Mouse (Mus musculus): ENCODE measurements around the gene Gm45618. TPM values are rescaled to one million over a fixed set of nuclear protein-coding genes. Genes with fewer than 3 reads are reported as not detected.

Gene Gm45618
- total RNA-seq, 2 experiments from 2014 or later, result not detected

DNA sequence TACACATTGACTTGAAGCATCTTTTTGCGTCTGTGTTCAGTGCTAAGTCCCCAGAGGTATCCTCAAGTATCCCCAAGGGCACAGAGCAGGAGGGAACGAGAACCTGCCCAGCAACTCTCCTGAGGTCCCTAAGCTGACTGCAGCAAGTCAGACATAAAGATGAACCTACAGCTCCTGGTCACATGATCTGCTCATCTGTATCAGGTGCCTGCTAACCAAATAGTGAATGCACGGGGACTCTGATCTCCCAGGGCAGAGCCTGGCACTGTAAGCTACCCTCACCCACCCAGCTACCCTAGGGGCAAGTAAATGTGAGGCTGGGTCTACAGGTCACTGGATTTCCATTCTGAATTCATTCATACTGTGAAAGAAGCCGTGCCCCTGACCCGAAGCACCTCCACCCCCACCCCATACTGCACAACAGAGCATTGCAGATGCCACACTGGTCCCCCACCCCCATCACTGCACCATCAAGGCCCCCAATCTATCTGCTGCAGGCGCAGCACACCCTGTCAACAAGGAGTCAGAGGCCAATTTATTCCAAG lies 26.8 kb downstream of the Gm45618 start:
- no peak for DNase-seq

DNA sequence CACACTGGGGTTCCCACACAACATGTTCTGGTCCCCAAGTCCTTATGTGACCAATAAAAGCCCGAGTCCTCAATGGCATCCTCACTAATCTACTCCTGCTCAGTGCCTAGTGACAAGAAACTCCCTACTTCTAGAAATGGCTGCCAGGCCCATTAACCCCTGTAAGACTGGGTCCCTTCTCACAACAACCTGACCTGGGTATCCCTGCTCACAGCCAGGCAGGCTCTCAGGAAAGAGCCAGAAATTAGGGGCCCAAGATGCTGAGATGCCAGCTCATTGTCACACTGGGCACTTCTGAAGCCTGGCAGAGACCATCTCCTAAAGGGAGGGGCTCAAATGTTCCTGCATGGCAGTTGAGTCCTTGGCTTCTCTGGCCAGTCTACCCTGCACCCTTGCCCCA lies 27.5 kb downstream of the Gm45618 start:
- no peak for DNase-seq

DNA sequence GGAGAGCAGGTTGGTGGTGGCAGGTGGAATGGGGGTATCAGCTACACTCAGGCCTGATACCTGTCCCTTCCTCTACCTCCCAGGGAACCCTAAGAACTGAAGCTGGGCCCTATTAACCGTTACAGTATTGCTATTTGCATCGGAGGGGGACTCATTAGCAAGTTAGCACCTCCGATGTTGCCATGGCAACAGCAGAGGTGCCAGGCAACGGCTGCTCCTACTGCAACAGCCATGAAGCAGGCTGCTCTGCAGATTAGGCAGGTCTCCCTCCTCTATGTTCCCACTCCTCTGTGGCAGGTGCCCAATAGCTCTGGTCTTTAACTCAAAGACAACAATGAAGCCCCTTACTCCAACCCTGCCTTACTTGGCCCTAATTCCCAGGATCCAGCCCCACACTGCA lies 28.7 kb downstream of the Gm45618 start:
- DNase-seq, result no peak

DNA sequence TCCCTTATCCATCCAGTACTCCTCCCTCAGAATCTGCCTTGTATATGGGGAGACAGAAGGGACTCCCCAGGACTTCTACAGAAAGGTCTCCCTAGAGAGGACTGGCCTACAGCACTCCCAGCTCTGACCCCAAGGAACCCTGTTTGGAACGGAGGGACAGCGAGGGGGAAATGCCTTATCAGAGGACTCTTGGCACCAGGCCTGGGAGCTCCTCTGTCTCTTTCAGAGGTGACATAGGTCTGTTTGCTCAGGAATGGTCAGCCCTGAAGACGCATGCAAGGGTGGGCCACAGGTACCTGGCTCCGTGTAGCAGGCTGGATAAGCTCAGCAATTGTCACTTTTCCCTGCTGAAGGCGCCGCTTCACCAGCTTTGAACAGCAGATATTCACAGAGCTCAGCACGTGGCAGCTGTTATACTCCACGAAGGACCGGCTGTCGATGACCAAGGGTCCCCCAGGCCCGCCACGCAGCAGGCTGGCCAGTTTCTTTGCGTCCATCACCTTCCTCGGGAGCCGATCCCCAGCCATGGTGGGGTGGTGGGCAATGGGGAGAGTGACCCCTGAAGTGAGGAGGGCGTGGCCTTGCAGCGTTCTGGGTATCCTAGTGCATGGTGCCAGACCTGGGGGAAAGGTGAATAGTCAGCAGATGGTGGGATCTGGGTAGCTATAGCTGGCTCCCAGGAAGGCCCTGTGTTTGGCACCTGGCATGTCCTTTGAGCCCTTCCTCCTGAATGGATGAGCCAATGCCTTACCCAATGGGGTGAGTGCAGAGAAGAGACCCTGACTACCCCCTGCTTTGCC lies 30.7 kb downstream of the Gm45618 start:
- DNase-seq, result no peak

DNA sequence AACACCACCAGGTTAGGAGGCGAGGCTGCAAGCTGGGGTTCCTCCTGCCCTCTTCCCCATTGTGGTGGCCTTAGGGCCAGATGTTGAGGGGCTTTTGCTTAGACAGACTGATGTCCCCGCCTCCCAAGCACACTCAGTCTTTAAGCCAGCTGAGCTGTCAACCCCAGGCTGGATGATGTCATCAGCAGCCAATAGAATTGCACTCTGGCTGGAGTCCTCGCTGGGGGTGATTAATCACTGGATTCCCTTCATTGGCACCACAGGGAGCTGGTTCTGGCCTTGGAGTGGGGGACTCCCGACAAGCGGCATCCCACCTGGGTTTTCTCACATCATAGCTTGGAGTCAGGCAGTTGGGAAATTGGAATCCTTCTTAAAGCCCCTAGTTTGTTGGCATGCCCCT lies 31.6 kb downstream of the Gm45618 start:
- no peak for DNase-seq

DNA sequence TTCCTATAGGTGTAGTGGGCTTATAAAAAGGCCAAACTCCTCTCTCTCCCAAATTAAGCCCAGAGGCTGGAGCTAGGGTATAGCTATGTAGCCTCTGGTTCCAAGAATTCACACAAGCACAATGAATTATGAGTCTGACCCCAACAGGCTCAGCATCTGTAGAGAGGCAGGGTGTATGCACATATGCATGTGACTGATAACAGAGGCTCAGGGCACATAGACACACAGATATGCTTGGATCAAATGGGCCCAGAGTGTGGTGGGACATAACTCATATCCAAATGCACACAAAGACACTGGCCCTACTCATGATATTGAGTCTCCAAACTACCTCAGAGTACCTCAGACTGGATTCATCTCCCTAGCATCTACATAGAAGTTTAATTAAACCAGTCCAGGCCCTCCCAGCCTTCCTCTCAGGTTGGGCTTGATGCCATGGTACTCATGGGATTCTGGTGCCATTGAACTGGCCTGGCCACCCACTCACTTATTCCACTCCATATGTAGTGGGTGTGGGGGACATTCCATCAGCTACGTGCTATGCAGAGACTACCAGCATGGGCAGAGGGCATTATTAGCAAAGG lies 33.4 kb downstream of the Gm45618 start:
- no peak for DNase-seq

DNA sequence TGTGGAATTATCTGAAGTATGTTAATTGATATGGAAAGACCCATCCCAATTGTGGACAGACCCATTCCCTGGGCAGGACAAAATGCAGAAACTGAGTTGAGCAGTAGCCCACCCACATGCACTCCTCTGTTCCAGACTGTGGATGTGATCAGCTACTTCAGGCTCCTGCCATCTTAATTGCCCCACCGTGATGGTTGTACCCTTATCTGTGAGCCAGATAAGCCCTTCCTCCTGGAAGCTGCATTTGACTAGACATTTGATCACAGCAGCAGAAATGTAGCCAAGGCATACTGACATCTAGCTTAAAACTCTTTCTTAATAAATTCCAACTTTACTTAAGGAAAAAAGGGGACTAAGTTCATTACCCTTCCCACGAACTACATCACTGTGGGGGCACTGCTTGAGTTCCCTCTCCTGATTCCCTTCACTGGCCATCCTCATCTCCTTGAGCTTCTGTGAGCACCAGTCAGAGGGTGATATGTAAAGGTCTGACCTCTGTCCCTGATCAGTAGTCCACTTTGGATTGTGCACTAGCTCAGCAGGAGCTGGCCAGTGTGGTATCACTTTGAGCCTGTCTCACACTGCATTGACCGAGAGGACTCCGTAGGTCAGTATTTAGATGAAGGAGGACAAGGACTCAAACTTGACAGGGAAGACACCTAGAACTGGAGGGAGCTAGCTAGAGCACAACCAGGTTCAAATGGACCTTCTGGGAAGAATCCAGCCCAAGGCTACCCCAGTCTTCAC lies 34.2 kb downstream of the Gm45618 start:
- DNase-seq, result no peak

DNA sequence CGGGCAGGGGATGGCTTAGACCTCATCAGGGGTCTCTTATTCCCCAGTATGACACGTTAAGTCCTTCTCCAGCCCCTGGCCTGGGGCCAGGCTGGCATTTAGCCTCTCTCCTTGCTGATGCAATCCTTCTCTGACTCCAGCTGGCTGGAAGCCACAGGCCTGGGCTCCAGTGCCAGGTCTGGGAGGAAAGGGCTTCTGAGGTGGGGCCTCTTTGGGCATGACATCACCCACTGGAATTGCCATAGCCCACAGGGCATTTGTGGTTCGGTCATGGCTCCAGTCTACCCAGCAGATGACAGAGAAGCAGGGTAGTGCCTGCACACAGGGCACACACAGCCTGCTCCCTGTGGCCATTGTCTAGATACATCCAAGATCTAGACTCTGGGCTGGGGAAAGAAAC lies 35.7 kb downstream of the Gm45618 start:
- peak; percentile 77 for DNase-seq

DNA sequence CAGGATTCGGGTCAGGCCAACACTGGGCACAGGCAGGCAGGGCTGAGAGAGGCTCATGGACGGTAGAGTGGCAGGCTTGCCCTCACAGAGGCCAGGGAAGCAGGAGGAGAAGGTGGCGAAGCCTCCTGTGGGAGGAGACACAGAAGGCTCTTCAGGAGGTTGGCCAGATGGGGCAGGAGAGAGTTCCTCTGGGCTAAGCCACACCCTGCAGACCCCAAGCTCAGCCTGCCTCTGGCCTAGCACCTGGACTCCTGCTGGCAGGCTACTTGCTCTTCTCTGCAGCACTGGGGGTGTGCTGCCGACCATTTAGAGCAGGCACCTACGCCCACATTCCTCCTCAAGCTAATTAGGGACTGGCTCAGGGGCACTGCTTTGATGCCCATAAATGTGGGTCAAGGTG lies 36.1 kb downstream of the Gm45618 start:
- no peak for DNase-seq

DNA sequence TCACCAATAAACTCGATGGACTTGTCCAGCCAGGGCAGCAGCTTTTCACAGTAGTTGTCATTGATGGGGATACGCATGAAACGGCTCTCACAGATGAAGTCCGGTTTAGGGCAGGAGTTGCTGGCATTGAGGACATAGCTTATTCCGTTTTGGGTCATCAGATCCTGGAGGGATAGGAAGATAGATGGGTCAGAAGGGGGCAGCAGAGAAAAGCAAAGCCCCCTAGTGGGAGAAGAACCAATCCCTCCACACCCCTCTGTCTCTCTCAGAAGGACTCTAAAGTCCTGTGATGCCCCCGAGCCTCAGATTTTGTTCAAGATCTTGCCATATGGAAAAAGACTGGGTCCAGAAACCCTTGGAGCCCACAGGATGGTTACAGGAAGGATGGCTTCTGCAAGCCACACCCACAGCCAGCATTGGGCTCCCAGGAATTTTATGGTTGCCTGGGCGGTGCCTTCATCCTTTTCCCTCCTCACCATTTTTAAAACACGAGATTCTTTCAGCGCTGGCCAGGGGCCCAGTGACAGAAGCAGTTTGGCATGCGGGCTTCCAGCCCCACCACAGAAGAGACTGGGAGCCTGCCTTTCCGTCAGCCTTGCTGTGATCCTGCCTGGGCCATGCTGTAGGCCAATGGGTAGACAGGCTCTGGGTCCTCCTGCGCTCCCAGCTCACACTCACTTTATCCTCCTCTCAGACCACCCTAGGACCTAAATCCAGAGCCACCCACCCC lies 36.8 kb downstream of the Gm45618 start:
- peak; percentile 54 for DNase-seq

DNA sequence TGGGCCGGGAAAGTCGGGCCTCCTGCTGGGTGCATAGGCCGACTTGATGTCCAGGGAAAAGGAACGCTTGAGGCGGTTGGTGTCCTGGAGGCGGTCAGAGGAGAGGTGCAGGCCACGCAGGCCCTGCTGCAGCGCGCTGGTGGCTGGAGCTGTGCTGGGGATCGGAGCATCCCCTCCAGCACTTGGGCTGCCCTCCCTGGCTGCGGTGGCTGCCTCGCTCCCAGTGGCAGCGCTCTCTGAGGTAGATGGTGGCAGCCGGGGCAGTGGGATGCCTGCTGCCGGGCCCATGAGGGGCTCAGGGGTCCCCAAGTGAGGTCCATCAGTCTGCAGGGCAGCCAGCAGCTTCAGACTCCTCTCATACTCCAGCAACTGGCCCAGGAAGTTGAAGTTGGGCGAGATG lies 37.9 kb downstream of the Gm45618 start:
- DNase-seq, result no peak

DNA sequence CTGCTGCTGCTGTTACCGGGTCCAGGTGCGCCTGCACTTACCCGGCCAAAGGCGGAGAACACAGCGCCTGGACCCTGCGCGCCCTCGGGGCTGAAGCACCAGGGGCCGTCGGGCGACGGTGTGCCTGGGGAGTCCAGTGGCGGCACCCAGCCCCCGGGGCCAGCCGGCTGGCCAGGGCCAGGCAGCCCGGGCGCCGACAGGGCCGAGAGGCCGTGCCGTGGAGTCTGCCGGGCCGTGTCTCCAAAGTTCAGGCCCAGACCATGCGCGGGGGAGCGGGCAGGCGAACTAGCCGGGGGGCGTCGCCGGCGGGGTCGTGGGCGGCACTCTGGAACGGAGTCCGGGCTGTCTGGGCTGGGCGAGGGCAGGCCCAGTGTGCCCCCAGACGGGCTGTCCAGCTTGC lies 38.4 kb downstream of the Gm45618 start:
- no peak for DNase-seq

DNA sequence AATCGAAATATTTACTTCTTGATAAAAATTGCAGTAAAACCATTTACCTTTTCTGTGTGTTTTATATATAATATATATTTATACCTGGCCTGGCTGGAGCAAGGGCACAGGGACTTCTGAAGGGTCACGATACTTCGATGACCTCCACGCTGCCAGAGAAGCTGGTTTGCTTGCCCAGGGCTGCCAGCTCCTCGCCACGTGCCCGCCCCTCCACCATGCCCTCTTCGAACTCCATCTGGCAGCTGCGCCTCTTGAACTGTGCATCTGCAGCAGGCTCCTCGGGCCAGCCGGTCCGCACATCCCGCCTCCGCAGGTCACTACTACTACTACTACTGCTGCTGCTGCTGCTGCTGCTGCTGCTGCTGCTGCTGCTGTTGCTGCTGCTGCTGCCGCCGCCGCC lies 38.8 kb downstream of the Gm45618 start:
- DNase-seq, result no peak

DNA sequence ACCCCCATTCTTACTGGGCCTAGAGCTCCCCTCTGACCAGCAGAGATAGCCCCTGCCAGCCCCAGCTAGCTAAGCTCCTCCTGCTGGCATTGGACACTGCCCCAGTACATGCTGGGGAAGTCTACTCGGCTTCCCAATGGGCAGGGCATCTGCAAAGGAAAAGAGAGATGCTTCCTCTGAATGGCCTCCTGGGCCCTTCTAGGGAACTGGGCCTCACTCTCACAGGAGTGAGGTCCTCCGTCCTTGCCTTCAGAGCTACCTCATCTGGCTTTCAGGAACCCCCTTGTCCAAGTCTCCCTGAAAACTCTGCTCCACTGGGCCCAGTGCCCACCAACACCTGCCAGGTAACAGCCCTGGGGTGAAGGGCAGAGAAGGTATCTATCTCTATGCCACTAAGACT lies 39.7 kb downstream of the Gm45618 start:
- no peak for DNase-seq

DNA sequence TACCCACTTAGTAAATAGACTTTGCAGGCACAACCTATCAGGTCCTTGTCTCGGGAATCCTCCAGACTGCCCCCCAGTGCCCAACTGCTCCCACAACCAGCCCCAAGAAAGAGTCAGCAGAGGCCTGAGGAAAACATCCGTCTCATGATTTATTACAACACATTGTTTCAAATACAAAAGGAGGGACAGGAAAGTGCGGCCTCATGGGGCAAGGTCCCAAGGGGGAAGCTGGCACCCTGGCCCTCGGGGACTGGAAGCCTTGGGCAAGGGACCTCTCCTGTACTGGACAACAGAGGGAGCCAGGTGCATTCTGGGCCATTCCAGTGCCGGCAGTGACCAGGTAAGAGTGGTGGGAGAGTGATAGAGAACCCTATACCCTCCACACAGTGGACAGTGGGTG lies 41.2 kb downstream of the Gm45618 start:
- no peak for DNase-seq

DNA sequence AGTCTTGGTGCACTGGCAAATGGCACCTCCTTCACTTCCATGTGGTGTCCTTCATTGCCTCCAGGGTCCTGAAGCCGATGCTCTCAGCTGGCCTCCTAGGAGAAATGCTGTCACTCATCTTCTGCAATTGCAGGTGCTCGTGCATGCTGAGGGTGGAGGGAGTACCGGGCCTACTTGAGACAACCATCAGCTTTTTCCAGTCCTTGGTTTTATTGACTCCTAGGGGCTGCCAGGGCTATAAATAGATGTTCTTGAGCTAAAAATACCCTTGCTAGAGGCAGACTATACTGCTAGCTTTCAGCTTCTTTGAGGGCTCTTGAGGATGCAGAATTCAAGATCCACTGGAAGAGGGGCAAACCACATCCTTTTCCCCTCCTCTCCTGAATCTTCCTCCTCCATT lies 43.4 kb downstream of the Gm45618 start:
- no peak for DNase-seq

DNA sequence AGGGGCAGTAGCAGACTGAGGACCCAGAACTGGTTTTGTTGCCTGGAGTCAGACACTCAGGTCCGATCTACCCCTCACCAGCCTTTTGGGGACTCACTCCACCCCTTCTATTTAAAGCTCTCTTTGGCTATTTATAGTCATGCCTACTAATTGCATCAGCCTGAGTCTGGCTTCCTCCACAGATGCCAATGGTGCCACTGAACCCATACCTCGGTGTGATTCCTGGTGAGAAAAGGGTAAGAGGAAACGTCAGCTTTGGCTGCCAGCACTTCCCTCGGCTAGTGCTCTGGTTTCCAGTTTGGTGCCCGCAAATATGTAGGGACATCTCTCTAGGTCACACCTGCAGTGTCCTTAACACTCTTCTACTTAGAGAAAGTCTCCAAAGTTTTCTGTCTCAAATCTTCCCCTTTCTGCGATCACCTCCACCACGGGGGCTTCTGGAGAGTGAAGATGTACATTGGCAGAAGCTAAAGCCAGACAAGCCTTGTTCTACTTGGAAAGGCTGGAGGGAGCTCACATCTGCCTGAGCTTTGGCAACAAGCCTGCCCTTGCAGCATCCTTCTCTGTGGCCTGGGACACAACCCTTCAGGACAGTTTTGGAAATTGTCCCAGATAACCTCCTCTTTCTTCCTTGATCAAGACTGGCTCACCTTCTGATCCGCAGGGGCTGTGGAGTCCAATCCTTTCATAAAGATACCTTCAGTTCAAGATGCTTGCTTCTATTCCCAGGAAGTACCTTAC lies 46.2 kb downstream of the Gm45618 start:
- DNase-seq, result no peak

DNA sequence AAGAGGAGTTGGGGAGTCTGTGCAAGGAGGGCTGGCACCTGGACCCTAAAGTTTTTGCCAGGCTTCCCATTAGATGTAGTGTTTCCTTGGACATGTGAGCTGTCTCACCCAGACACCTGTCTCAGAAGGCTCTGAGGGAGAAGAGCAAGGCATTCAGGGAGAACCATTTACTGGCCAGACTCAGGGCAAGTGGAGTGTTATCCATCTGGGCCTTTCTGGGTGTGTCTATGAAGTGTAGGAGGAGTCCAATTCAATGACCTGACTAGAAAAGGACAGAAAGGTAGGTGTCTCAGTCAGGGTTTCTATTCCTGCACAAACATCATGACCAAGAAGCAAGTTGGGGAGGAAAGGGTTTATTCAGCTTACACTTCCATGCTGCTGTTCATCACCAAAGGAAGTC lies 48.8 kb downstream of the Gm45618 start:
- DNase-seq, result no peak

DNA sequence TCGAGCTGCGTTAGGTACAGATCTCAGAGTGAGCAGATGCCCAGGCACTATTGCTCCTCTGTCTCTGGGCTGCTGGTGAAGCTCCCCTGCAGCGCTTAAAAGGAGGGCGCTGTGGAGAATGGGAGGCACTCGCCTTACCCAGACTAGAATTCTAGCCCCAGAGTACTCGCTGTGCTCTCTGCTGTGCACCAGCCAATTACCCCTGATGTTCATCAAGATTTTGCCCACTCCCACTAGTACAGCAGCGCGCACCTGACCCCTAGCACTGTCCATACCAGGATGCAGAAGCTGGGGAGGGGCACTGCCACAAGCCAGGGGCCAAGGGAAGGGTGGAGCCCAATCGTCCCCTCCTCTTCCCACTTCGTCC lies 49.3 kb downstream of the Gm45618 start:
- DNase-seq, result no peak

DNA sequence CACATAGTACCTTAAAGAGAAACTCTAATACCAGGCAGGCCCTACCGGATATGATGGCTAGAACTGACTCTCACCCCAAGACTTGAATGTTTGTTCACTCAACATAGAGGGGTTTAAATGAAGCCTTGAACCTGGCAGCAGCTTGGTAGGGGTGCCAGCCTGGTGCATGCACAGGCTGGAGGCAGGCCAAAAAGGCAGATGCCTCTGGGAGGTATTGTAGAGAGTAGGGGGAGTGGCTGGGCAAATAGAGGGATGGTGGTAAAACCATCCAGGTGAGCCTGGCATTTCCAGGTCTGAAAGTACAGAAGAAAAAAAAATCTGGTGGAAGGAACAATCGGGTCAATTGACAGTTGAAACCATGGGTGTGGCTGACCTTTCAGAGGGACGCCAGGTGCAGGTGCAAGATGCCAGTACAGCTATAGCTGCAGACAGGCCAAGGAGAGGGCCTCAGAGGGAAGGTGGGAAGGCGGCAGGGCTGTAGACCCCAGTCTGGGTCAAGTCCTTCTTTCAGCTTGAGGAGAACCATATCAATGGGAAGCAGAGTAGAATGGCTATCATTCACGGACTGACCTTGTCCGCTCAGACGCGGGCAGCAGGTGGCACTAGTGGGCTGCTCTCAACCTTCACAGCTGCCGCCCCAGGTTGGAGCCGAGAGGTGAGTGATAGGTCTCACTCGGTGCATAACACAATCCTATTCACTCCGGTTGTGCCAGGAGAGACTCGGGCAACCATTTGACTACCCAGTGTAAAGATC lies 49.9 kb downstream of the Gm45618 start:
- DNase-seq, result peak; percentile 75
